10 mouse cellular contexts compared by ENCODE assay signal in genomic region chr2:32555484-32555883, GRCm38 (mm10). TPM values are rescaled to one million over a fixed set of nuclear protein-coding genes. Genes with fewer than 3 reads are reported as not detected.
DNase-seq lines count a peak whose midpoint lies in the region; ATAC-seq lines count a peak whose summit lies in the region.
"Had no signal": no experiment of that assay in that cellular context is flagged by ENCODE, and none has a peak within 500 bp of the region (broad histone marks: within the 10 kb centered on the region; RNA-seq: fewer than 3 reads in every experiment).

No protein-coding gene starts in this region.

- H3K9me3 ChIP-seq in hindbrain, embryonic 15.5 days, result no peaks in the 10 kb centered on the region
- no peaks in the 10 kb centered on the region for H3K9me3 ChIP-seq in midbrain, embryonic 12.5 days
- H3K9me3 ChIP-seq: megakaryocyte, embryonic 14.5 days had no signal

- no peak for ATAC-seq in hindbrain, embryonic 15.5 days (ENCODE audit: low FRiP score, low read depth)
- no peak for ATAC-seq in midbrain, embryonic 12.5 days (ENCODE audit: low FRiP score, low read depth)
- ATAC-seq in activated CD4-positive, CD25-positive, alpha-beta regulatory T cell, adult 4 months, result no peak

- H3K4me2 ChIP-seq in hindbrain, embryonic 15.5 days, result no peak overlapping the region
- no peak overlapping the region for H3K4me2 ChIP-seq in midbrain, embryonic 12.5 days (replicated peaks)

- WGBS in hindbrain, embryonic 15.5 days, result 25% methylated on average over 4 of the region's 4 CpGs
- 38% methylated on average over 4 of the region's 4 CpGs for WGBS in midbrain, embryonic 12.5 days

- peak; percentile 31 for DNase-seq in kidney, adult 18-20 months
- DNase-seq in kidney, postnatal 14 days, result no peak
- peak; percentile 59 for DNase-seq in brain, adult 2 months (ENCODE audit: low read depth, low spot score)
- DNase-seq in ovary, postnatal 14 days (ENCODE audit: low spot score), result no peak
- DNase-seq in layer of hippocampus, adult 9-10 months (ENCODE audit: low spot score), result no peak
- DNase-seq: cerebellum, adult 11 months had no signal

- H3K4me1 ChIP-seq in hindbrain, embryonic 15.5 days (replicated peaks), result peaks cover 45% of the 10 kb centered on the region
- H3K4me1 ChIP-seq in midbrain, embryonic 12.5 days, result peaks cover 51% of the 10 kb centered on the region

- no peaks in the 10 kb centered on the region for H3K27me3 ChIP-seq in hindbrain, embryonic 15.5 days
- H3K27me3 ChIP-seq in midbrain, embryonic 12.5 days, result no peaks in the 10 kb centered on the region

- H3K27ac ChIP-seq in hindbrain, embryonic 15.5 days (replicated peaks), result peak overlapping the region; percentile 43; the same call in 1 of the 2 replicates
- H3K27ac ChIP-seq in midbrain, embryonic 12.5 days (replicated peaks), result 0 out of 2 replicates have a peak overlapping the region, but pooled peaks have one; percentile 58

- no peak overlapping the region for H3K9ac ChIP-seq in hindbrain, embryonic 15.5 days
- H3K9ac ChIP-seq in midbrain, embryonic 12.5 days (replicated peaks), result 0 out of 2 replicates have a peak overlapping the region, but pooled peaks have one; percentile 8

- no peaks in the 10 kb centered on the region for H3K36me3 ChIP-seq in hindbrain, embryonic 15.5 days
- H3K36me3 ChIP-seq in midbrain, embryonic 12.5 days, result no peaks in the 10 kb centered on the region

- H3K4me3 ChIP-seq in hindbrain, embryonic 15.5 days, result no peak overlapping the region
- no peak overlapping the region for H3K4me3 ChIP-seq in midbrain, embryonic 12.5 days
- H3K4me3 ChIP-seq: megakaryocyte, embryonic 14.5 days had no signal

RNA-seq across cellular contexts. Expression of gene Dpm2, which starts 15.2 kb away (rescaled TPM):
- 138 and 140 TPM in 2 replicates for polyA plus RNA-seq in hindbrain, embryonic 15.5 days (2015; fragmentation: Nextera tagmentation; extraction: Ambion mirVana)
- polyA plus RNA-seq in midbrain, embryonic 12.5 days (2016; fragmentation: Nextera tagmentation; extraction: Ambion mirVana), result 109 and 121 TPM in 2 replicates
- polyA plus RNA-seq in activated CD4-positive, CD25-positive, alpha-beta regulatory T cell, adult 4 months (2017; shearing (Covaris generic)), result 100 to 1,000 TPM; 107 to 124 TPM

RNA-seq across cellular contexts. Expression of gene Pip5kl1, which starts 19.1 kb away (rescaled TPM):
- 11.9 and 15.3 TPM in 2 replicates for polyA plus RNA-seq in hindbrain, embryonic 15.5 days (2015; fragmentation: Nextera tagmentation; extraction: Ambion mirVana)
- 2.7 and 3.1 TPM in 2 replicates for polyA plus RNA-seq in midbrain, embryonic 12.5 days (2016; fragmentation: Nextera tagmentation; extraction: Ambion mirVana)
- polyA plus RNA-seq in activated CD4-positive, CD25-positive, alpha-beta regulatory T cell, adult 4 months (2017; shearing (Covaris generic)), result not detected

RNA-seq across cellular contexts. Expression of gene 9430097D07Rik, which starts 20.0 kb away (rescaled TPM):
- 0.79 and 0.87 TPM in 2 replicates for polyA plus RNA-seq in hindbrain, embryonic 15.5 days (2015; fragmentation: Nextera tagmentation; extraction: Ambion mirVana)
- polyA plus RNA-seq in midbrain, embryonic 12.5 days (2016; fragmentation: Nextera tagmentation; extraction: Ambion mirVana), result 0.16 and 0.56 TPM in 2 replicates
- not detected for polyA plus RNA-seq in activated CD4-positive, CD25-positive, alpha-beta regulatory T cell, adult 4 months (2017; shearing (Covaris generic))

RNA-seq across cellular contexts. Expression of gene Fam102a, which starts 20.4 kb away (rescaled TPM):
- polyA plus RNA-seq in hindbrain, embryonic 15.5 days (2015; fragmentation: Nextera tagmentation; extraction: Ambion mirVana), result 7.5 and 9.5 TPM in 2 replicates
- 9.4 and 10.1 TPM in 2 replicates for polyA plus RNA-seq in midbrain, embryonic 12.5 days (2016; fragmentation: Nextera tagmentation; extraction: Ambion mirVana)
- polyA plus RNA-seq in activated CD4-positive, CD25-positive, alpha-beta regulatory T cell, adult 4 months (2017; shearing (Covaris generic)), result 10 to 100 TPM; 40.3 to 47.5 TPM

RNA-seq across cellular contexts. Expression of gene St6galnac4, which starts 31.4 kb away (rescaled TPM):
- 41.2 and 41.9 TPM in 2 replicates for polyA plus RNA-seq in hindbrain, embryonic 15.5 days (2015; fragmentation: Nextera tagmentation; extraction: Ambion mirVana)
- polyA plus RNA-seq in midbrain, embryonic 12.5 days (2016; fragmentation: Nextera tagmentation; extraction: Ambion mirVana), result 16.1 and 17.9 TPM in 2 replicates
- 10 to 100 TPM; 30.7 to 39.8 TPM for polyA plus RNA-seq in activated CD4-positive, CD25-positive, alpha-beta regulatory T cell, adult 4 months (2017; shearing (Covaris generic))

Comparison
In these comparisons a context has a peak if more than half of its experiments do, and no peak if none do; other contexts are left out.
1. DNase-seq: peak in kidney, adult 18-20 months (single experiment) and brain, adult 2 months (single experiment); none in kidney, postnatal 14 days (single experiment), ovary, postnatal 14 days (single experiment) and layer of hippocampus, adult 9-10 months (single experiment).